Mouse (Mus musculus) heart, embryonic 16.5 days (tissue): ENCODE data around the gene Sacs. TPM values are rescaled to one million over a fixed set of nuclear protein-coding genes. Genes with fewer than 3 reads are reported as not detected.
A peak's percentile ranks its signal among the peaks of the same experiment; 100 is the strongest.

ENCODE experiments used
- ATAC-seq: fragments of 200-750 bp; cut with Nextera tagmentation; replicated peaks from 2 replicates; pipeline ENCODE4 v1.8.0; 2017; ENCODE audit warnings: moderate number of reproducible peaks; ENCODE audit not compliant: insufficient read depth, low FRiP score; ENCODE audit errors: extremely low read depth
- H3K27ac ChIP-seq: fragments of 300-500 bp; sonication (generic); 2 replicates; pipeline ENCODE4 v1.5.1; 2014; ENCODE audit warnings: mild to moderate bottlenecking, low read length, control low read depth, moderate library complexity
- H3K27me3 ChIP-seq: fragments of 300-500 bp; sonication (generic); 2 replicates; pipeline ENCODE4 v1.6.1; 2014; ENCODE audit warnings: low read length, mixed read lengths; ENCODE audit not compliant: control insufficient read depth, insufficient read depth
- H3K36me3 ChIP-seq: fragments of 300-500 bp; sonication (generic); 2 replicates; pipeline ENCODE4 v1.6.1; 2014; ENCODE audit not compliant: control insufficient read depth, insufficient read depth
- H3K4me1 ChIP-seq: fragments of 300-500 bp; sonication (generic); 2 replicates; pipeline ENCODE4 v1.6.1; 2014; ENCODE audit warnings: low read length, mixed read lengths; ENCODE audit not compliant: control insufficient read depth, insufficient read depth
- H3K4me2 ChIP-seq: fragments of 300-500 bp; sonication (generic); 2 replicates; pipeline ENCODE4 v1.6.1; 2014; ENCODE audit warnings: low read depth, mild to moderate bottlenecking, control low read depth, low read length
- H3K4me3 ChIP-seq: fragments of 300-500 bp; sonication (generic); 2 replicates; pipeline ENCODE4 v1.5.1; 2014; ENCODE audit warnings: mild to moderate bottlenecking, control low read depth, low read length
- H3K9ac ChIP-seq: fragments of 300-500 bp; sonication (generic); 2 replicates; pipeline ENCODE4 v1.6.1; 2014; ENCODE audit warnings: low read length, control low read depth
- H3K9me3 ChIP-seq: fragments of 300-500 bp; sonication (generic); replicated peaks from 2 replicates; pipeline ENCODE4 v1.6.1; 2016; ENCODE audit warnings: low read length; ENCODE audit not compliant: control insufficient read depth
- WGBS: fragments of 180-500 bp; shearing (Covaris S2); extraction: QIAGEN DNeasy Blood & Tissue Kit; methylation state at CpG from one replicate; pipeline ENCODE4 v1.1.7; 2014; 5-methylcytosine and 5-hydroxymethylcytosine counted together
- polyA plus RNA-seq: library from polyadenylated mRNA; unstranded; fragments of >200 nt; fragmentation: Nextera tagmentation; extraction: Ambion mirVana; gene quantifications from 2 replicates; pipeline ENCODE4 v1.2.1, GENCODE M21; 2015

Sacs gene
- polyA plus RNA-seq, 1 experiment from 2014 or later: 3.6 TPM

DNA sequence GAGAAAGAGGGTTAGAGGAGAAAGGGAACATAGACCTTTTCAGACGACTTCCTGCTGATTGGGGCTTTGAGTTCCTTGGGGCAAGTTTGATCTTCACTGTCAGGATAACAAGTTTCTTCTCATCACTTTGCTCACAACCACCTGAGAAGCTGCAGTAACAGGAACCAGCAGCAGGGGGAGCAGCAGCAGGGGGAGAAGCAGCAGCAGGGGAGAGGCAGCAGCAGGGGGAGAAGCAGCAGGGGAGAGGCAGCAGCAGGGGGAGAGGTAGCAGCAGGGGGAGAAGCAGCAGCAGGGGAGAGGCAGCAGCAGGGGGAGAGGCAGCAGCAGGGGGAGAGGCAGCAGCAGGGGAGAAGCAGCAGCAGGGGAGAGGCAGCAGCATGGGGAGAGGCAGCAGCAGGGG is 139.0 kb downstream of the Sacs start:
- Histone ChIP-seq H3K27me3 (peaks cover 18% of the 10 kb centered on the region), H3K9me3 (no peaks in the 10 kb centered on the region), H3K4me1 (peaks cover 5% of the 10 kb centered on the region; the same call in 1 of the 2 replicates), H3K4me2 (no peak overlapping the region), H3K27ac (no peak overlapping the region), H3K9ac (no peak overlapping the region), H3K4me3 (no peak overlapping the region), H3K36me3 (no peaks in the 10 kb centered on the region)
- ATAC-seq: no peak
- WGBS: 17% methylated on average over 1 of the region's 1 CpGs

DNA sequence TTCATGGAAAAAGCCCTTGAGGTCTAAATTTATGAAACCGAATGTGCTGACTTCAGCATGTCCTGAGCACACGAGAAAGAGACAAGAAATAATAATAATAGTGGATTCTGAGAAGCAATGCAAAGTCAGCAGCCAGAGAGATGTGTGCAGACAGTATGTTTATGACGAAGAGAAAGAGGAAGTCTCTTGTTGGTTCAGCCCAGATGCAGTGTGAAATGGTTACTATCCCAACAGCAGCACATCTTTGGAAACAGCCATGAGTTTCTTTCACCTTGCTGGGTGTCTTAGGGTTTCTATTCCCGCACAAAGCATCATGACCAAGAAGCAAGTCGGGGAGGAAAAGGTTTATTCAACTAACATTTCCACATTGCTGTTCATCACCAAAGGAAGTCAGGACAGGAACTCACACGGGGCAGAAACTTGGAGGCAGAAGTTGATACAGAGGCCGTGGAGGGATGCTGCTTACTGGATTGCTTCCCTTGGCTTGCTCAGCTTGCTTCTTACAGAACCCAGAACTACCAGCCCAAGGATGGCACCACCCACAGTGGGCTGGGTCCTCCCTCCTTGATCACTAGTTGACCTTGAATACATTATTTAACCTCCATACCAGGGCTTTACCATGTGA is 140.5 kb downstream of the Sacs start:
- peaks cover 7% of the 10 kb centered on the region; the same call in 1 of the 2 replicates for H3K4me1 ChIP-seq
- no peaks in the 10 kb centered on the region for H3K9me3 ChIP-seq
- H3K9ac ChIP-seq: no peak overlapping the region
- H3K36me3 ChIP-seq: no peaks in the 10 kb centered on the region
- H3K27me3 ChIP-seq: peaks cover 18% of the 10 kb centered on the region
- ATAC-seq: no peak
- WGBS: 79% methylated on average over 7 of the region's 7 CpGs
- no peak overlapping the region for H3K4me2 ChIP-seq
- no peak overlapping the region for H3K27ac ChIP-seq
- H3K4me3 ChIP-seq: no peak overlapping the region

DNA sequence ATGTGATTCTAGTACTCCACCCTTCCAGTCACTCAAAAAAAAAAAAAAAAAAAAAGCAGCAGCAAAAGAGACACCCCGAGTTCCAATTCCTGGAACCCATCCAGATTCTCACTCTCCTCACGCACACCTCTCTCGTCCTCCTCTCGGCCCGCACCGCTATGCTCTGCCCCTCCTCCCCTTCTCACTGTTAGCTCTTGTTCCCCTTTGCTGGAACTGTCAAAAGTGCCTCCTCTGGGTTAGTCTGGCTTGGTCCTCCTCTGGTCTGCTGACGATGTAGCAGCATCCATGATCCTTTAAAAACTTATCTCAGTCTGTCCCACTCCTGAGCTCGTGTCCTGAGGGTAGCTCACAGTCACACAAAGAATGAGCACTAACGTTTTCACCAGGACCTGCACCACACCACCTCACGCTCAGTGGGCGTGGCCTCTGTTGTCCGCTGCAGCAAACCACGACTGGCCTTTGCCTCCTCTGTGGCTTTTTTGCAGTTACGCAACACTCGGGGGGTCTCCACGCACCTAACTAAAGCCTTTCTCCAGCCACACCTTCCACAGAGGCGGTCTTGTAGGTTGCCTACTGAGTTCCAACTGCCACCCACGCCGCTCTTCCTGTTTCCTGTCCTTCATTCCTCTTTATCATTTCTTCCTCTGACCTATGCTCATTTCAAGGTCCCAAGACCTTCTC is 150.5 kb downstream of the Sacs start:
- H3K4me2 ChIP-seq: peak overlapping the region; percentile 22; the same call in 1 of the 2 replicates
- WGBS: 45% methylated on average over 19 of the region's 19 CpGs
- no peaks in the 10 kb centered on the region; the same call in 1 of the 2 replicates for H3K9me3 ChIP-seq
- H3K36me3 ChIP-seq: no peaks in the 10 kb centered on the region
- H3K4me1 ChIP-seq: 0 out of 2 replicates have a peak, but pooled peaks cover under 1% of the 10 kb centered on the region
- H3K4me3 ChIP-seq: no peak overlapping the region
- no peak overlapping the region for H3K27ac ChIP-seq
- H3K9ac ChIP-seq: no peak overlapping the region
- H3K27me3 ChIP-seq: no peaks in the 10 kb centered on the region
- ATAC-seq: no peak

Other genes with a start within 250 kb of the Sacs start
- gene Tnfrsf19, start 92.0 kb upstream of the Sacs start, polyA plus RNA-seq: 14.7 and 17.7 TPM in 2 replicates
- gene Sgcg, start 120.0 kb downstream of the Sacs start, polyA plus RNA-seq: 69.2 and 70.5 TPM in 2 replicates
- 0.61 and 1.3 TPM in 2 replicates for gene Arl11, start 171.3 kb downstream of the Sacs start, polyA plus RNA-seq
- 4.0 and 4.2 TPM in 2 replicates for gene Ebpl, start 222.0 kb downstream of the Sacs start, polyA plus RNA-seq